Mouse (Mus musculus) brain, embryonic 14.5 days (tissue): ENCODE data around the gene Wsb1.
A peak's percentile ranks its signal among the peaks of the same experiment; 100 is the strongest.

Experiments used
- CTCF ChIP-seq: fragments of 200-500 bp; IDR thresholded peaks from 2 replicates; pipeline ENCODE4 v1.5.1; 2012; ENCODE audit warnings: inconsistent platforms, mild to moderate bottlenecking, moderate library complexity, borderline replicate concordance; ENCODE audit not compliant: insufficient read depth, insufficient read length; ENCODE audit errors: extremely low read depth
- POLR2A ChIP-seq: fragments of 200-500 bp; IDR thresholded peaks from 2 replicates; pipeline ENCODE4 v1.6.1; 2012; ENCODE audit warnings: mild to moderate bottlenecking, inconsistent platforms, borderline replicate concordance; ENCODE audit not compliant: poor library complexity, insufficient read depth, insufficient read length, severe bottlenecking; ENCODE audit errors: extremely low read depth

- TF ChIP-seq CTCF: peak; percentile 68; the same call in 1 of the 2 replicates
- no peak for TF ChIP-seq POLR2A
These were observed 41.7 kb upstream of the Wsb1 start for GRCm38 (mm10) chr11:79296167-79296566.
